Mouse (Mus musculus): ENCODE measurements around the gene Nudt17. TPM values are rescaled to one million over a fixed set of nuclear protein-coding genes. Genes with fewer than 3 reads are reported as not detected.
A peak's percentile ranks its signal among the peaks of the same experiment; 100 is the strongest.
"Not testable (repeated sequence)": the region's sequence is repeated elsewhere in the genome, so short reads cannot be mapped to it uniquely, and the experiment has no call there.

Nudt17 gene
- total and polyA plus RNA-seq, 2 experiments from 2014 or later, result 11.9 to 18.5 TPM

DNA sequence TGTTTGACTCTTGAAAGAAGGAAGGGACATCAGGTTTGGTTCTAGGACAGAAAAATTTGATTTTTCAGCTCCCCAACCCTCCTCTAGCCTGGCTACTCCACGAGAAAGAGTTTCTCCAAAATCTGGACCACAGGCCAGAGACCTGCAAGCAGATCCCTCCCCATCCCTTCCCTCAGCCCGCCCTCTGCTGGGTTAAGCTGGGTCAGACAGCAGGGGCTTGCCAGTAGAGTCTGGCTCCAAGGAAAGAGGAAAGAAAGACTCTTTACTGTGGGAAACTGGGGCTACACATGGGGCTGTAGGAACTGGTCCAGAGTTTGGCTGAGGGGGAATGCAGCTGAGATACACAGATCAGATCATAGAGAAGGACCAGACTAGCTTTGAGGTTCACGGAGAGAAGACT lies 15.9 kb downstream of the Nudt17 start:
- H3K4me1 ChIP-seq (ENCODE audit: insufficient read depth, low read length), result no peaks in the 10 kb centered on the region
- no peak overlapping the region for H3K4me2 ChIP-seq (ENCODE audit: low read depth, low read length, poor library complexity, severe bottlenecking)
- peak; percentile 61 for TF ChIP-seq CTCF (IDR thresholded peaks at IDR 0.05)
- DNase-seq (ENCODE audit: low spot score), result peak; percentile 43
- ATAC-seq (ENCODE audit: low FRiP score), result no peak
- WGBS, result 13% methylated on average over 3 of the region's 3 CpGs
- H3K27ac ChIP-seq (ENCODE audit: low read depth, low read length), result no peak overlapping the region
- no peaks in the 10 kb centered on the region for H3K9me3 ChIP-seq (ENCODE audit: low read length)
- no peaks in the 10 kb centered on the region for H3K27me3 ChIP-seq (ENCODE audit: insufficient read depth, low read length)
- no peak overlapping the region for H3K4me3 ChIP-seq (ENCODE audit: low read depth, low read length)
- H3K36me3 ChIP-seq (ENCODE audit: insufficient read depth, low read length), result no peaks in the 10 kb centered on the region
- H3K9ac ChIP-seq (replicated peaks; ENCODE audit: low read length, poor library complexity, severe bottlenecking), result no peak overlapping the region

DNA sequence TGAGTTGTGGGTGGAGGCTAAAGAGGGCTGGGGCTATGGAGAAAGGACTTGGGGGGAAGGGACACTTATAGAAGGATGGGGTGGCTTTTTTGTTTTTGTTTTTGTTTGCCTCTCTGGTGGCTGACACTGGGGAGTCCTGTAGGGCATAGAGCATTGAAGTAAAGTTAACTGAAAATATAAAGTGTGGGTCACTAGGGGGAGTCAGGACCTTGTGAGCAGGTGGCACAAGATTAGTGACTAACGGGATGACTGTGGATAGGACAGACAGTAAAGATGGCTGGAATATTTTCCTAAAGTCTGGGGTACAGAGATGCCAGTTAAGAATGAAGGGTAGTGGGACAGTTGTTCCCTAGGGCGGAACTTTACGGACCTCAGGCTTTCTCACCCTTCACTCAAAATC lies 18.1 kb downstream of the Nudt17 start:
- WGBS, result 51% methylated on average over 3 of the region's 3 CpGs
- DNase-seq (ENCODE audit: low spot score) (no peak), ATAC-seq (ENCODE audit: low FRiP score) (no peak)
- H3K4me3 ChIP-seq (ENCODE audit: low read depth, low read length), result no peak overlapping the region
- H3K27me3 ChIP-seq (ENCODE audit: insufficient read depth, low read length), result no peaks in the 10 kb centered on the region
- H3K4me1 ChIP-seq (ENCODE audit: insufficient read depth, low read length), result no peaks in the 10 kb centered on the region
- no peak overlapping the region for H3K27ac ChIP-seq (ENCODE audit: low read depth, low read length)
- H3K36me3 ChIP-seq (ENCODE audit: insufficient read depth, low read length), result no peaks in the 10 kb centered on the region
- H3K9me3 ChIP-seq (ENCODE audit: low read length), result no peaks in the 10 kb centered on the region
- no peak overlapping the region for H3K4me2 ChIP-seq (ENCODE audit: low read depth, low read length, poor library complexity, severe bottlenecking)
- TF ChIP-seq CTCF (IDR thresholded peaks at IDR 0.05), result peak; percentile 36
- no peak overlapping the region for H3K9ac ChIP-seq (replicated peaks; ENCODE audit: low read length, poor library complexity, severe bottlenecking)

DNA sequence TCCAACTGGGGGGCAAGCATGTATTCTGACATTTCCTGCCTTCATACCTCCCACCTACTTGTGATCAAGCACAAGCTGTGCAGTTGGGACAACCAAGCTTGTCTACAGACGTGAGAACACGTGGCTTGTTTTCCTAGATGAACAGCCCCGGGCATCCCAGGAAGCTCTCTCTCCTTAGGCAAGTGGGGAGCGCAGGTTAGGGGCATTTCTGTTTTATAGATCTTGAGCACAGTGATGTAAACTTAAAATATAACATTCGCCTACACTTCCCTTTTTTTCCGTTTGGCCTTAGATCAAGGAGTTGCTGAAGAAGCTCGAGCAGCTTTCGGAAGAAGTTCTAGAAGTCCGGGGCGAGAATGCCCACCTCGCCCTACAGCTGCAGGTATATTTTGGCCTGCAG lies 19.5 kb downstream of the Nudt17 start:
- Histone ChIP-seq H3K4me1 (ENCODE audit: insufficient read depth, low read length) (no peaks in the 10 kb centered on the region), H3K4me2 (ENCODE audit: low read depth, low read length, poor library complexity, severe bottlenecking) (no peak overlapping the region), H3K27ac (ENCODE audit: low read depth, low read length) (no peak overlapping the region), H3K4me3 (ENCODE audit: low read depth, low read length) (no peak overlapping the region), H3K9ac (replicated peaks; ENCODE audit: low read length, poor library complexity, severe bottlenecking) (no peak overlapping the region), H3K9me3 (ENCODE audit: low read length) (no peaks in the 10 kb centered on the region), H3K27me3 (ENCODE audit: insufficient read depth, low read length) (peaks cover 5% of the 10 kb centered on the region; the same call in 1 of the 2 replicates), H3K36me3 (ENCODE audit: insufficient read depth, low read length) (no peaks in the 10 kb centered on the region)
- ATAC-seq (ENCODE audit: low FRiP score) (no peak), DNase-seq (ENCODE audit: low spot score) (no peak)
- 88% methylated on average over 11 of the region's 11 CpGs for WGBS
- TF ChIP-seq CTCF (IDR thresholded peaks at IDR 0.05), result no peak

DNA sequence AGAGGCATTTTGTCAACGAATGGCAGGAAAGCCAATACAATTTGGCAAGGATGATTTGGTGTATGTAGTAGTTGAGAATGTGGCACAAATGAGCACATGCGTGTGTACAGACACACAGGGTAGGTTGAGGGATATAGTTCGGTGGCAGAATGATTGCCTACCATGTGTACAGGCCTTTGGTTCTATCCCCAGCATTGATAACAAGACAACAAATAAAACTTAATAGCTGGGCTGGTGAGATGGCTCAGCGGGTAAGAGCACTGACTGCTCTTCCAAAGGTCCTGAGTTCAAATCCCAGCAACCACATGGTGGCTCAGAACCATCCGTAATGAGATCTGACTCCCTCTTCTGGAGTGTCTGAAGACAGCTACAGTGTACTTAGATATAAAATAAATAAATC lies 22.3 kb downstream of the Nudt17 start:
- H3K9me3 ChIP-seq (ENCODE audit: low read length); H3K27me3 ChIP-seq (ENCODE audit: insufficient read depth, low read length); H3K4me2 ChIP-seq (ENCODE audit: low read depth, low read length, poor library complexity, severe bottlenecking); H3K27ac ChIP-seq (ENCODE audit: low read depth, low read length); ATAC-seq (ENCODE audit: low FRiP score); H3K4me1 ChIP-seq (ENCODE audit: insufficient read depth, low read length); H3K36me3 ChIP-seq (ENCODE audit: insufficient read depth, low read length); DNase-seq (ENCODE audit: low spot score); H3K9ac ChIP-seq (replicated peaks; ENCODE audit: low read length, poor library complexity, severe bottlenecking); H3K4me3 ChIP-seq (ENCODE audit: low read depth, low read length): not testable (repeated sequence)
- 96% methylated on average over 5 of the region's 5 CpGs for WGBS

DNA sequence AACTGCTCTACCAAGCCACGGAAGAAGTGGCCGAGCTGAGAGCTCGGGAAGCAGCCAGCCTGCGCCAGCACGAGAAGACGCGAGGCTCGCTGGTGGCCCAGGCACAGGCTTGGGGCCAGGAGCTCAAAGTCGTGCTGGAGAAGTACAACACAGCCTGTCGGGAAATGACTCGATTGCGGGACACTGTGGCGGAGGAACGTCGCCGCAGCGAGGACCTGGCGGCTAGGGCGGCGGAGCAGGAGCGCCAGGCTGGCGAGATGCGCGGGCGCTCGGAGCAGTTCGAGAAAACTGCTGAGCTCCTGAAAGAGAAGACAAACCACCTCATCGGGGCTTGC lies 23.6 kb downstream of the Nudt17 start:
- Histone ChIP-seq H3K4me2 (ENCODE audit: low read depth, low read length, poor library complexity, severe bottlenecking) (peak overlapping the region; percentile 32), H3K27ac (ENCODE audit: low read depth, low read length) (no peak overlapping the region), H3K27me3 (ENCODE audit: insufficient read depth, low read length) (peaks cover 5% of the 10 kb centered on the region; the same call in 1 of the 2 replicates), H3K4me3 (ENCODE audit: low read depth, low read length) (0 out of 2 replicates have a peak overlapping the region, but pooled peaks have one; percentile 8), H3K36me3 (ENCODE audit: insufficient read depth, low read length) (no peaks in the 10 kb centered on the region), H3K9me3 (ENCODE audit: low read length) (no peaks in the 10 kb centered on the region), H3K9ac (replicated peaks; ENCODE audit: low read length, poor library complexity, severe bottlenecking) (no peak overlapping the region), H3K4me1 (ENCODE audit: insufficient read depth, low read length) (no peaks in the 10 kb centered on the region)
- ATAC-seq (ENCODE audit: low FRiP score), result no peak
- WGBS, result 52% methylated on average over 28 of the region's 28 CpGs
- no peak for DNase-seq (ENCODE audit: low spot score)
- TF ChIP-seq CTCF (IDR thresholded peaks at IDR 0.05), result no peak

DNA sequence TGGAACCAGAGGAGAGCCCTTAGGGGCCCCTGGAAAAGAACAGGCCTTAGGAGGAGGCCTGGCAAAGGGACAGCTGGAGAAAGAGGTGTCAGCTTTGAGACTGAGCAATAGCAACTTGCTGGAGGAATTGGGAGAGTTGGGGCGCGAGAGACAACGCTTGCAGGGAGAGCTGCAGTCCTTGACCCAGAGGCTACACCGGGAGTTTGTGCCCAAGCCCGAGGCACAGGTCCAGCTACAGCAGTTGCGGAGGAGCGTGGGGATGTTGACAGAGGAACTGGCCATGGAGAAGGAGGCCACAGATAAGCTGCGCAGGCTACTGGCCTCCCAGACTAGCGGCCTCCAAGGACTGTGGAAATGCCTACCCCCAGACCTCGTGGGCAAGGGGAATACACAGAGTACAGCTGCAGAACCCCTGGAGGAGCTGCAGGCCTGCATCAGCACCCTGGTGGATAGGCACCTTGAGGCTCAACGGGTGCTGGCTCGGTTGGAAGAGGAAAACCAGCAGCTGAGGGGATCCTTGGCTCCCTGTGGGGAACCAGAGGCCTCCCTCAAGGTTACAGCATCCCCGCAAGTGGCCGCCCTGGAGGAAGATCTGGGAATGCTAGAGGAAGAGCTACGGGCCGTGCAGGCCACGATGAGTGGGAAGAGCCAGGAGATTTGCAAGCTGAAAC lies 24.1 kb downstream of the Nudt17 start:
- ATAC-seq (ENCODE audit: low FRiP score), result no peak
- H3K4me1 ChIP-seq (ENCODE audit: insufficient read depth, low read length), result no peaks in the 10 kb centered on the region
- no peak overlapping the region for H3K9ac ChIP-seq (replicated peaks; ENCODE audit: low read length, poor library complexity, severe bottlenecking)
- DNase-seq (ENCODE audit: low spot score), result no peak
- no peak overlapping the region for H3K4me3 ChIP-seq (ENCODE audit: low read depth, low read length)
- no peaks in the 10 kb centered on the region for H3K9me3 ChIP-seq (ENCODE audit: low read length)
- H3K27me3 ChIP-seq (ENCODE audit: insufficient read depth, low read length), result peaks cover 5% of the 10 kb centered on the region; the same call in 1 of the 2 replicates
- TF ChIP-seq CTCF (IDR thresholded peaks at IDR 0.05), result no peak
- no peak overlapping the region for H3K27ac ChIP-seq (ENCODE audit: low read depth, low read length)
- H3K4me2 ChIP-seq (ENCODE audit: low read depth, low read length, poor library complexity, severe bottlenecking), result peak overlapping the region; percentile 32
- 71% methylated on average over 17 of the region's 17 CpGs for WGBS
- no peaks in the 10 kb centered on the region for H3K36me3 ChIP-seq (ENCODE audit: insufficient read depth, low read length)
